Mouse (Mus musculus): ENCODE results near the gene Rerg.

The Rerg gene

GRCm38 (mm10) chr6:137170226-137170625 is at the start of gene Rerg:
Gene Rerg (minus strand): TSS chr6:137170497.
- DNase-seq (ENCODE audit: low read depth, low spot score): no peak

GRCm38 (mm10) chr6:137217841-137218463 is 47.7 kb upstream of the Rerg start:
- no peak for DNase-seq (ENCODE audit: low read depth, low spot score)

DNA sequence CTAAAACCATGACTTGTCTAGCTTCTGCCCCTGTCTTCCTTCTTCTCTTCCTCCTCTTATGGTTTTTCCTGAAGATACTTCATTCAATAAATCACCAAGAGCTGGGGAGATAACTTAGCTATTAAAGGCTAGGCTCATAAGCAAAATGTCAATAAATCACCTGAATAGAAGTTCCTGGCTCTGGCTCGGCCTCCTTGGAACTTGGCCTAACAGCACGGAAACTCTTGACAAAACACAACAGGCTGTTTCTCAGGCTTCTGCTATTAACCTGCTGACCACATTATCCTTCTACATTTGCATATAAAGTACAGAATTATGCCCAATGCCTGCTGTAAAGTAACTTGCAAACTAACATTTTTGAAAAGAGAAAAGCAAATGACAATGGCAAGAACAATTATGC is 41.1 kb upstream of the Rerg start:
- DNase-seq (ENCODE audit: low read depth, low spot score): no peak

- DNase-seq (ENCODE audit: low read depth, low spot score): no peak
Observed at GRCm38 (mm10) chr6:137210991-137211390, 40.7 kb upstream of the Rerg start.

DNA sequence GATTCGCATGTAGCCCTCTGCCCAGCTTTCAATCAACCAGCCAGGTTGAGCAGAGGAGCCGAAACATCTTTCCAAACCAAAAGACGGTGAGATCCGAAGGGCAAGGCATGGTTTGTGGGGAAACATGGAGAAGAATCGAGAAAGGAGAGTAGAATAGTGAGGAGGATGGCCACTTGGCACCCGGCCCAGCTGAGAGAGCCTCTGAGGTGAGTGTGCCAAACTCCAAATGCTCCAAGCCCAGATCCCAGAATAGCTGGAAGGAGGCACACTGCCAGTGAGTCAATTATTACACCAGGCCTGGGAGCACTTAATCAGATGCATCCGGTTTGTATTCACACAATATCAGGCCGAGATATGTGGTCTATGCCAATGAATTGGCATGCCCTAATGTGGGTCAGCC is 39.7 kb upstream of the Rerg start:
- no peak for DNase-seq (ENCODE audit: low read depth, low spot score)

- no peak for DNase-seq (ENCODE audit: low read depth, low spot score)
Observed at GRCm38 (mm10) chr6:137207126-137207525, 36.8 kb upstream of the Rerg start.

GRCm38 (mm10) chr6:137205662-137206400 is 35.5 kb upstream of the Rerg start:
- DNase-seq (ENCODE audit: low read depth, low spot score): peak; percentile 31

DNA sequence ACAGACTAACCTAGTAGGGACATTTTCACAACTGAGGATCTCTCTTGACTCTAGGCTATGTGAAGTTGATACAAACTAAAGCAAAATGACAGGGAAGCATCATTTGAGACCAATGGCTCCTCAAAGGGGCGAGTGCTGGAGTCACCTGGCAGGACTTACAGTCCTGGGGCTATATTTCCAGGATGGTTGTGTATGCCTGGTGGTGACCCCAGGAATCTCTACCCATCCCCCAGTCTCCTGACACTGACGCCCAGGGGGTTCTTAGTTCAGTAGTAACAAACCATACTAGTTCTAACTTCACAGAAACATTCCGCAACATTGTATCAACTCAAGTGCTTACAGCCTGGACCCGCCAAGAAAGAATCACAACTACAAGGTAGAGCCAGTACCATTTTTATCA is 32.4 kb upstream of the Rerg start:
- no peak for DNase-seq (ENCODE audit: low read depth, low spot score)

DNA sequence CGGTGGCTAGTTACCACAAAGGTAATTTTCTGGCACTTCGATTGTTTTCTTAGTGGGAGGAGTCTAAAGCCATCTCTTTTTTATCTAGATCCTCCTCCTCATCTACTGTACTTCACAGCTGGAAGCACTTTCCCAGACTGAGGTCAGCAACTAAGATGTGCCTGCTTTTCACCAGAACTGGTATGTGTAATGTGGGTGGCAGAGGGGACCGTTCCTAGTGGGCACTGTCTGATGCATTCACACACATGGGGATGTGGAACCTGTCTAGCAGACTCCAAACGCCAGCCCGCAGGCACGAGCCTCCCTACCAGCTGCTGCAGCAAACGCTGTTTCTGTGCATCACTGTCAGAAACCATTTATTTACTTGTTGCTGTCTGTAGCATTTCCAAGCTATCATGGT is 31.3 kb upstream of the Rerg start:
- no peak for DNase-seq (ENCODE audit: low read depth, low spot score)

- DNase-seq (ENCODE audit: low read depth, low spot score): no peak
Observed at GRCm38 (mm10) chr6:137201166-137201565, 30.9 kb upstream of the Rerg start.

DNA sequence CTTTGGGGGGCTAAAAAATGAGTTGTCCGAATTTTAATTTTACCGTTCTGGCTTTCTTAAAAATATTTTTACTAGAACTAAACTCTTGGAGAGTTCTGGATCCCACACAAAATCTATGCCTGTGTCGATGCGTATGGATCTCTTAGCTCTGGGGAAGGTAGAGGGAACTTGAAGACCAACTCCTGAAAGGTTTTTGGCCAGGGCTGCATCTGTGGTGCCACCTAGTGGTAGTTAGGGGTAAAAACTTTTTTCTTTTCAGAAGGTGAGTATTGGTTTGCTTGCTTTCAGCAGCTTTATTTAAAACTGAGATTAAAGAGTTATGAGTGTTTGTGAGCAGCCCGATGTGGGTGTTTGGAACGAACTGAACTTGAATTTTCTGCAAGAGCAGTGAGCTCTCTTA is 21.8 kb upstream of the Rerg start:
- peak; percentile 34 for DNase-seq (ENCODE audit: low read depth, low spot score)

- no peak for DNase-seq (ENCODE audit: low read depth, low spot score)
Observed at GRCm38 (mm10) chr6:137191026-137191425, 20.7 kb upstream of the Rerg start.

GRCm38 (mm10) chr6:137190577-137190976 is 20.3 kb upstream of the Rerg start:
- DNase-seq (ENCODE audit: low read depth, low spot score): no peak

- no peak for DNase-seq (ENCODE audit: low read depth, low spot score)
Observed at GRCm38 (mm10) chr6:137188375-137188926, 18.2 kb upstream of the Rerg start.

- no peak for DNase-seq (ENCODE audit: low read depth, low spot score)
Observed at GRCm38 (mm10) chr6:137187426-137187825, 17.1 kb upstream of the Rerg start.

GRCm38 (mm10) chr6:137180636-137181035 is 10.3 kb upstream of the Rerg start:
- DNase-seq (ENCODE audit: low read depth, low spot score): no peak

DNA sequence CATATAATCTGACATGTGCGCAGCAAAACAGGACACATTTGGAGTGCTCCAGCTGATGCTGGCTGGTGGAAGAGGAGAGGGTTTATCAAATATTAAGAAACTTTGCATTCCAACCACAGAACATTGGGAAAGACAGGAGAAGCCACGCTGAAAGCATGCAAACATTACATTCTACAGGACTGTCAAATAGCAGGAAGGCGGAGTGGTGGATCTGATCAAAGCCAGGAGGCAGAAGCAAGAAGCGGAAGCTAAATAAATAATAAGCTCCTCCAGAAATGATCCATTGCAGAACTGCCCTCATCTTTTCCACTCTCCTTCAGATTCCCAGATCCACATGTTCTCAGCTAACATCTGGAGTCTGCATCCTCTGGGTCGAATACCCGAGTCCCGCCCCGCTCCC is 9.8 kb upstream of the Rerg start:
- no peak for DNase-seq (ENCODE audit: low read depth, low spot score)

DNA sequence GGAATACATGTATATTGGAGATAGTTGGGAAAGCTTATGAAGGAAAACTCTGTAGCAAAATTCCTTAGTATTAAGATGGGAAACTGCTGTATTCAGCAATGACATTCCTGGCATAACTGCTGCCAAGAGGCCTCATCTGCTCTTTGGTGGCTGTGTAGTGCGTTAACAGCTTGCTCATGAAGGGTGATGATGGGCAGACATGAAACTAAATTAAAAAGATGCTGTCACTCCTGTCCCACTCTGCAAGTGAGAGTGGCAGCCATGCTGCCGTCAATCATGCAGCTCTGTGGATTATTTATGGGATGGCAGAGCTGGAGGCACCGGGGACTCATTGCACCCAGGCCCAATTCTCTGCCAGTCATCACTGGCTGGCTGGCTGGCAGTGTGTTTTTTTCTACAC is 8.7 kb upstream of the Rerg start:
- DNase-seq (ENCODE audit: low read depth, low spot score): no peak

DNA sequence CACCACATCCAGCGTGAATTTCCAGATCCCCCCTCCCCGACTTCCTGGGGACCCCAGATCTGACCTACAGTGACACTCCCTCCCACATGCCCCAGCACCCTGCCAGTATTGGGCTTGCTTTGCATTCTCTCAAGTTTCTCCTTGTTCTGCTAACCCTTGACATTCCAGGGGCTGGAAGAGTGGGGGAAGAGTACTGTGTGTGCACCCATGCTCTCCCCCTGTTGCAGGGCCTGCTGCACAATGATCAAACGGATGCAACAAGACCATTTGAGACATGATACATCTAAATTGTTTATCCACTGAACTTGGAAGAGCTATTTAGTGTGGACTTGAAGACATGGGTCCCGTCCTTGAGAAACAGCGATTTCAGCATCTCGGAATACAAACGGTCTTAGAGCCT is 349 bp upstream of the Rerg start:
- no peak for DNase-seq (ENCODE audit: low read depth, low spot score)

GRCm38 (mm10) chr6:137169171-137169968 is 927 bp downstream of the Rerg start:
- peak; percentile 80 for DNase-seq (ENCODE audit: low read depth, low spot score)

GRCm38 (mm10) chr6:137166843-137167242 is 3.5 kb downstream of the Rerg start:
- no peak for DNase-seq (ENCODE audit: low read depth, low spot score)

- no peak for DNase-seq (ENCODE audit: low read depth, low spot score)
Observed at GRCm38 (mm10) chr6:137163571-137163970, 6.7 kb downstream of the Rerg start.
